Mouse (Mus musculus) mouse trophoblast stem cell (cell line): ENCODE measurements around the gene Pi4k2b.
"Not testable (repeated sequence)": the region's sequence is repeated elsewhere in the genome, so short reads cannot be mapped to it uniquely, and the experiment has no call there.

Source experiments
- in situ Hi-C, 2 experiments: fragments of 300-500 bp; cut with MseI, MboI; formaldehyde crosslinking; loops; 2 replicates in 1 of 2; 3 replicates in 1 of 2; pipeline ENCODE4 v1.15.1; 2025

The Pi4k2b gene

GRCm38 (mm10) chr5:52776466-52777354, 35.3 kb downstream of the Pi4k2b start:
- in situ Hi-C loops, result not testable (repeated sequence)

GRCm38 (mm10) chr5:52782523-52783250, 41.3 kb downstream of the Pi4k2b start:
- in situ Hi-C loops, result no loop called here

- in situ Hi-C loops, result no loop called here
Measured at GRCm38 (mm10) chr5:52783251-52783620, 41.9 kb downstream of the Pi4k2b start.

- in situ Hi-C loops, result no loop called here
Measured at GRCm38 (mm10) chr5:52783957-52784356, 42.6 kb downstream of the Pi4k2b start.

GRCm38 (mm10) chr5:52786556-52787322, 45.4 kb downstream of the Pi4k2b start:
- in situ Hi-C loops, result no loop called here

- in situ Hi-C loops, result no loop called here
Measured at GRCm38 (mm10) chr5:52793230-52793629, 51.9 kb downstream of the Pi4k2b start.

GRCm38 (mm10) chr5:52794109-52794508, 52.7 kb downstream of the Pi4k2b start:
- in situ Hi-C loops, result no loop called here

- in situ Hi-C loops, result no loop called here
Measured at GRCm38 (mm10) chr5:52799274-52799985, 58.1 kb downstream of the Pi4k2b start.

GRCm38 (mm10) chr5:52805801-52806200, 64.4 kb downstream of the Pi4k2b start:
- in situ Hi-C loops, result no loop called here

- in situ Hi-C loops, result no loop called here
Measured at GRCm38 (mm10) chr5:52806349-52806748, 65.0 kb downstream of the Pi4k2b start.

- in situ Hi-C loops, result no loop called here
Measured at GRCm38 (mm10) chr5:52807030-52807429, 65.7 kb downstream of the Pi4k2b start.

GRCm38 (mm10) chr5:52810446-52810845, 69.1 kb downstream of the Pi4k2b start:
- in situ Hi-C loops, result no loop called here

GRCm38 (mm10) chr5:52811056-52811455, 69.7 kb downstream of the Pi4k2b start:
- in situ Hi-C loops, result no loop called here

GRCm38 (mm10) chr5:52812456-52812855, 71.1 kb downstream of the Pi4k2b start:
- in situ Hi-C loops, result no loop called here

GRCm38 (mm10) chr5:52813312-52813711, 71.9 kb downstream of the Pi4k2b start:
- in situ Hi-C loops, result no loop called here

GRCm38 (mm10) chr5:52818676-52819075, 77.3 kb downstream of the Pi4k2b start:
- in situ Hi-C loops, result no loop called here
